Mouse (Mus musculus): ENCODE data around the gene Slc35f3. TPM values are rescaled to one million over a fixed set of nuclear protein-coding genes. Genes with fewer than 3 reads are reported as not detected.

Slc35f3 gene
- 10 to 100 TPM in 1 of 2 experiments, 1 to 10 TPM in 1; 9.2 to 10.7 TPM for total RNA-seq (2021)

DNA sequence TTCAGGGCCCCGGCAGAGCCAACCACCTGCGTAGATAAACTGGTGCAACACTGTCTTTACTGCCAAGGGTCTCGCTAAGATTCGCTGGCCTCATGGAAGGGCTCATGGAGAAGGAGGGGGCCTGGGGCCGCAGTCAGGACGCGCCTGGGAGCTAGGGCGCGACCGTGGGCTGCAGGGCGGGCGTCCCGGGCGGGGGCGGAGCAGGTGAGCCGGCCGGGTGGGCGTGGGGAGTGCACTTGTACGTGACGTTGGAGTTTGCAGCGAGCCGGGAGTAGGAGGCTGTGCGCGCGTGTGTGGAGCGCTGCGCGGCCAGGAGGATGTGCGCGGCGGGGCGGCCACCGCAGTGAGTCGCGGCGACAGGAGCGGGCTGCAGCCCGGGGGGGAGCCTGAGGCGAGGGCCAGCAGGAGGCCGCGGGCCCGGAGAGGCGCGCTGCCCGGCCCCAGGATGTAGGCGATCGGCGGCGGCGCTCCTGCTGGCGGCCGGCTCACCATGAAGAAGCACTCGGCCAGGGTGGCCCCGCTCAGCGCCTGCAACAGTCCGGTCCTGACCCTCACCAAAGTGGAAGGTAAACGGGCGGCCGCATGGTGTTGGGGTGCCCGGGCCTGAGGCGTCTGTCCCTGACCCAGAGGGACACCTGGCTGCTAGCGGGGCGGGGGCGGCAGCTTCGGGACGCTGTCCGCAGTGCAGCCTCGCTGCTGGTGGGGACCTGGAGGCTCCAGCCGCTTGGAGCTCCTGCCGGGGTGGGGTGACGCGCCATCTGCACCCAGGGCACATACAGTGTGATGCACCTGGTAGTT is at the start of gene Slc35f3:
TSS of gene Slc35f3 (plus strand) at position 263 of the 798 bp plus-strand sequence.
- peak; percentile 32 for DNase-seq
- intact Hi-C loops (cut with DNase I), result no loop called here

DNA sequence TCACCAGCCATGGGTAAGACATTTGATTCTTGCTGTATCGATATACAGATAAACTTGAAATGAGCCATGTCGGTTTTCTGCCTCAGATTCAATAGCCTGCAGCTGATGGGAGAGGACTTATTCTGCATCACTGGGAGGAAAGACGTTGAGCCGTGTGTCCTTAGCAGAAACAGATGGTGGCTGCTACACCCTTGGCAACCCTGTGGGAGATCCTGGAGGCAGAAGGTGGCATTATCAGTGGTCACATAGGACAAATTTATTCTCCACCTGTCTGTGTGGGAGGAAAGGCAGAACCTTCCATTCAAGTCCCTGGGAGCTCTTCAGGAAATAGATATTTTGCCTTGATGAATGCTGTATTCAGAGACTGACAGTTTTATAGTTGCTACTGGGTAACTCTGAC is 47.9 kb upstream of the Slc35f3 start:
- intact Hi-C loops (cut with DNase I), result loop anchor here (10.0 kb wide), 1 partner anchor 174 kb away; the partner anchor contains the start of gene Coa6
- DNase-seq, result no peak

DNA sequence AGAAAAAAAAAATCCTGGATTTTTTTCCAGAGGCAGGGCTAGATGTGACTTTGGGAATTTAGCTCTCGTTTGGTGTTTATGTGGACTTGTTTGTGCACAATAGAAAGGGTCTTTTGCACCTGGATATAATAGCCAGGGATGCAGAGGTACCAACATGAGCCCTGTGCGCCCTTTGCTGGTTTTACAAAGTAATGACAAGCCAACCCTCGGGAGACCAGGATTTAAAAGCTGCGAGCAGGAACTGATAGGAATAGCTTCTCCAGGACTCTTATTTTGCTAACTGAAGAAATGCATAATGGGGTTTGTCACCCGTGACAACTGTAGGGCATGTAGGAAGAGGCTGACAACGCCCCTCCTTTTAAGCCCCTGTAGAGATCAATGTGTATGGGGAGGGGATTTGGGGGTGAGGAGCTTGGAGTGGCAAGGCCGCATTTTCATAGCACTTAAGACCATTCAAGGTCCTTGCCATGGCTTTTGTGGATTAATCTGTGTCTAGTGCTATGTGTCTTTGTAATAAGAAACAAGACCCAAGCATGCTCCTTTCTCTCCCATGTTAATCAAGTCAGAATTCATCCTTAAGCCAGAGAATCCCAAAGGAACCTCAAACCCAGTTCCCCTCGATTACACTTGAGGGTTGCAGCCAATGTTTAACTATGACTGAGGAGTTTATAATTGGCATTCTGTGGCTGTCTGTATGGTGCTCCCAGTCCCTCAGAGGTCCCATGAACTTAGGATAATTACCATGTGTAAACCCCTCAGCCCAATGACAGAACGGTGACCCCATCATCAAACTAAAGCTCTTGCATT is 41.6 kb upstream of the Slc35f3 start:
- intact Hi-C loops (cut with DNase I), result loop anchor here (5.0 to 10.0 kb wide), 2 partner anchors 168 to 299 kb away; partner anchors contain the start of gene Coa6
- DNase-seq, result no peak

DNA sequence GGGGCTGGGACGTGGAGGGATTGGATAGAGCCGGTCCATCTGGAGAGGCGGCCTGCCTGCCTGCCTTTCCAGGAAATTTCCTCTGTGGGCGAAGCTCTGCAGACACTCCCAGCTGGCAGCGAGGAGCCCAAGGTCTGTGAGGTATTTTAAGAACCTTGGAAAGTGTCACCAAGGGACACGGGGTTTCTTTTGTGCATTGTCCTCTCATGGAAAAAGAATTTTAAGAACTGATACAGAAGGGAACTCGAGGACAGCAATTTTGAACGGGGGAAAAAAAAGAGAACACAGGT is 41.0 kb upstream of the Slc35f3 start:
- intact Hi-C loops (cut with DNase I), result loop anchor here (5.0 to 10.0 kb wide), 2 partner anchors 167 to 300 kb away; partner anchors contain the start of gene Coa6
- DNase-seq, result no peak

DNA sequence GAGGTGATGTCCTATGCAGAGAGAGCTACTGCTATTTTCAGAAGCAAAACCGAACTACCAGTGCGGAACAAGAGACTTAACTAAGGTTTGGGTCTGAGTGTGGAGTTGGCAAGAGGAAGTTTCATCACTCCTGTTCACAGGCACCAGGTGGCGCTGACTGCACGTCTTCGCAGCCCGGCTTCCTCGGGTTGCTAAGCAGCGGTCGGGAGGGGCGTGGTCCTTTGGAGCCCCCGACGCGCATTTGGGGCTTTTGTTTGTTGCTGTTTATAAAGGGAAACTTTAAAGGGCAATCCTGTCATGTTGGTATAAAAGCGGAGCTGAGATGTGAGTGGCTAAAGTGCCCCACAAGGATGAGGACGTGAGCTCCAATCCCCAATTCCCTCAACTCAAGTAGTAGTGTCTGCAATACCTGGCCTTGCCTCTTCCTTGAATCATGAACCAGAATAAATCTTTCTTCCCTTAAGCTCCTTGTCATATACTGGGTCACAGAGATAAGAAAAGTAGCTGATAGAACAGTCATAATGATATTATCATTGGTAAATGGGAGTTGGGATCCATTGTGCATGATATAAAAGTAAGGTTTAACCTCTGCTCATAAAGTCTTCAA is 40.1 kb upstream of the Slc35f3 start:
- peak; percentile 84 for DNase-seq
- intact Hi-C loops (cut with DNase I), result loop anchor here (5.0 to 10.0 kb wide), 2 partner anchors 167 to 301 kb away; partner anchors contain the start of gene Coa6

DNA sequence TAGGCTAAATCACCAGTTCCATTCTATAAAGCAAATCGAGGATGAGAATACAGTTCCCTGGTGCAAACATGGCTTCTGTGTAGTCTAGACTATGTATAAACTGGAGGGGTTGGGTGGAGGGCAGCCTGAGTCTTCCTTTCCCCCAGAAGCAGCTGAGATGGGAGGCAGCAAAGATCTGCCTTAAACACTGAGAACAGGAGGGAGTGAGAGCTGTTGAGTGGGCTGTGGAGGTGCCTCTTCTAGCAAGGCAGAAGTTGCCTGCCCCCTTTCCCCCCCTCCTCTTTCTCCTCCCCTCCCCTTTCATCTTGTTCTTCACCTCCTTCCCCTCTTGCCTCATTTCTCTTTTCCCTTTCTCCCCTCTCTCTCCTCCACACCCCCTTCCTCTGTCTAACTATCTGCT is 33.2 kb upstream of the Slc35f3 start:
- DNase-seq, result no peak
- intact Hi-C loops (cut with DNase I), result no loop called here

DNA sequence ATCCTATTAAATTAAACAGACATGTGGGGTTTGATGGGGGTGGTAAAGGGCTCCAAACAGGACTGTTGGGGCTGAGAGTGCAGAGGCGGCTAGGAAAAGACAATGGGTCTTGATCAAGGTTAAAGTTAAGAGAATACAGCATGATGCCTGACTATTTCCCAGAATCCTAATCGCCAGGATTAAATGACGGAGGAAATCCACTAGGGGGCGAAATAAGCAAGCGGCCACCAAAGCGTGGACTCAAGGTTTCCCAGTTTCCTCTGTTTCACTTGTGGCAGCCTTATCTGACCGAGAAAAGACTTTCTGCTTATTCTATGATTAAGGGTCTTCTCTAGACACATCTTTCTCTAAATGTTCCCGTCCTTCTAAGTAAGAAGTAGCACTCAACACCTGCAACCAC is 31.2 kb upstream of the Slc35f3 start:
- intact Hi-C loops (cut with DNase I), result no loop called here

DNA sequence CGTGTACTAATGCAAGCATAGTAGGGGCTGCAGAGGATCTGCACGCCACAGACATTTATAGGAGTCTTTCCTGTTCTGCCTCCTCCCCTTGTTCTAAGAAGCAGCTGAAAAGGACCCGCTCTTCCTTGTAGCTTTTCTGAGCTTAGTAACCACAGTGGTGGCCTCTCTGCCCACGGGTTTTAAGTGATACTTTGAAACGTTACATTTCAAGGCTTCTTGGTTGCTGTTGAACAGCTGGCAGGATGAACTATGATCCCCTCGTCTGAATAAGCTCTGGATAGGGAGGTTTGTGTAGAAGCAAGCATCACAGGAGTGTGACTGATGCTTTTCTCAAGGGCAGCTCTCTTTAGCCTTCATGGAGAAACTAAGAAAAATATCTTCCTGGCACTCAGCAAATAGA is 28.6 kb upstream of the Slc35f3 start:
- no peak for DNase-seq
- intact Hi-C loops (cut with DNase I), result no loop called here

More for the DNA sequence above, 31.2 kb upstream of the Slc35f3 start:
- DNase-seq, result peak; percentile 35

DNA sequence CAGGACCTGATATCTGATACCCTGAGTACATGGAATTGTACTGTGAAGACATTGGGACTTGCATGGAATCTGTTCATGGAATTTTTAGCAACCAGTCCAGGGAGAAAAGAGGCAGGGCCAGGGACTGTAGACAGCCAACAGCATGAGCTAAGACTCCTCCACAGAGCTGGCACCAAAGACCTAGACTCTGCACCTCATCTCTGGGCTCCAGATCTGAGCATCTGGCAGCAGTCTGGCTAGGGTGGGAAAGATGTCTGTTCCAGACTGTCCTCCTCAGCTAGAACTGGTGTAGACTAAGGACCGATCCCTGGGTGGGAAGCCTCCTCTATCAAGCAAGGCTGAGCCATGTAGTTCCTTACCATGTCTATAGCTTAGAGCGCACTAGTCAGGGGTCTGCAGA is 25.9 kb upstream of the Slc35f3 start:
- intact Hi-C loops (cut with DNase I), result no loop called here
- no peak for DNase-seq

DNA sequence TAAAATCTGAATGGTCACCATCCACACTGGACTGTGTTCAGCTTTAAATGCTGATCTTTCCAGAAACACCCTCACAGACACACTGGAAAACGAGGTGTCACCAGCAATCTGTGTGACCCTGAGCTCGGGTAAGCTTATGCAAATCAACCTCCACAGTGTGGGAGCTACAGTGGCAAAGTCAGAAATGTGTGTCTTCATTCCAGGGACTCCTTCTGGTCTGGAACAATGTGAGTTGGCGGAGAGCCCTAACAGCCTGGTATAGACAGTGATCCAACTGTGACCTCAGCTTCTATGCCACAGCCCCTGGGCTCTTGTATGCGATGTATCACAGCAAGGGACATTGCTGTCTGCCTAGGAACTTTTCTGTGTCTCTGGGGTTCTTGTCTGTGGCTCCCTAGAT is 25.3 kb upstream of the Slc35f3 start:
- intact Hi-C loops (cut with DNase I), result no loop called here
- peak; percentile 32 for DNase-seq

DNA sequence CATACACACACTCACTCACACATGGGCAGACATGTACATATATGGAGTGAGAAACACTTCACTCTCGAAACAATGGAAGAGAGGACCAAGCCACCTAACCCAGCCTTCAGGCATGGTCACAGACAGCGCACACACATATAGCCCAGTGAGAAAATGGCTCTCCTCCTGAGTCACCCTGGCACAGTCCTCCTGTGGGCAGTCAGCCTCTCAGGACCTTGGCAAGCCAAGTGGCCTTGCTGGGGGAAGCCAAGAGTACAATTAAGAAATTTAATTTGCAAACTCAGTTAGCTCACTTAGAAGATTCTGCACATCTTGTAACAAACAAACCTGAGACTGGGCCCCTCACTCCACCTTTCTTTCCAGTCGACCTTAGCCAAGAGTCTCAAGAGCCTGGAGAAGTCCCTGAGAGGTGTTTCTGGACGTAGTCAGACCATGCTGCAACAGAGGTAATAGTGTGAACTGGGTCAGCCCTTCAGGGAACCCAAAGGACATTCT is 23.4 kb upstream of the Slc35f3 start:
- DNase-seq, result no peak
- intact Hi-C loops (cut with DNase I), result no loop called here

DNA sequence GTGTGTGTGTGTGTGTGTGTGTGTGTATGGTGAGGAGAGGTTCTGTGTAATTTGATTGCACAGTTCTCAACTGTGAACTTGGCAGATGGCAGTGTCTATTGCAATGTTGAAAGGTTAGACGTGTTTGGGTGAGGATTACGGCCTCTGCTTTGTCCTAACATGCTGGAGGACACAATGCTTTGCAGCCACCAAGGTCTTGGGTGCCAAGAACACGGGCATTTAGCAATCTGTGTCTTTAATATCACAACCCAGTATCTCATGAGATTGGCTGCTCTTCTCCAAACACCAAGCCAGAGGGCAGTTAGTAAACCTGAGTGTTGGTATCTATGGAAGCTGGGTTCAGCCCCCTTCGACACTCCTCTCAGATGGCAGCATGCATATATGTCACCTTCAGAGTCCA is 22.5 kb upstream of the Slc35f3 start:
- intact Hi-C loops (cut with DNase I), result no loop called here

DNA sequence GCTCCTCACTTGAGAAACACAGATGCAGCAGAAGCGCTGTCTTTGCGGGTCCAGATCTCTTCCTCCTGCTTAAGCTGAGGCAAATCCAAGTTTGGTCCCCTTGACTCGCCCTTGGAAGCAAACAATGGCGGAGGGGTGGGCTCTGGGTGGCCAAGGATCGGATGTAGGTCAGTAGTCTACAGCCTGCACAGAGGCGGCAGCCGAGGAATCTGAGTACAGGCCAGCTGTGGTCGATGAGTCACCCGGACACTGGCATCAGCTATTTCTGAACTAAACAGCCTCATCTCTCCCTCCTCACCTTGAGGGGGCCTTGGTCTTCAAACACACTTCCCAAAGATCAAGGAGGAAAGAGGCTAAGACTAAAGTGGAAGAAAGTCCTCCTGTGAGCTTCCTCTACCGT is 6.4 kb upstream of the Slc35f3 start:
- DNase-seq, result no peak
- intact Hi-C loops (cut with DNase I), result no loop called here

More for the DNA sequence above, 22.5 kb upstream of the Slc35f3 start:
- DNase-seq, result no peak

DNA sequence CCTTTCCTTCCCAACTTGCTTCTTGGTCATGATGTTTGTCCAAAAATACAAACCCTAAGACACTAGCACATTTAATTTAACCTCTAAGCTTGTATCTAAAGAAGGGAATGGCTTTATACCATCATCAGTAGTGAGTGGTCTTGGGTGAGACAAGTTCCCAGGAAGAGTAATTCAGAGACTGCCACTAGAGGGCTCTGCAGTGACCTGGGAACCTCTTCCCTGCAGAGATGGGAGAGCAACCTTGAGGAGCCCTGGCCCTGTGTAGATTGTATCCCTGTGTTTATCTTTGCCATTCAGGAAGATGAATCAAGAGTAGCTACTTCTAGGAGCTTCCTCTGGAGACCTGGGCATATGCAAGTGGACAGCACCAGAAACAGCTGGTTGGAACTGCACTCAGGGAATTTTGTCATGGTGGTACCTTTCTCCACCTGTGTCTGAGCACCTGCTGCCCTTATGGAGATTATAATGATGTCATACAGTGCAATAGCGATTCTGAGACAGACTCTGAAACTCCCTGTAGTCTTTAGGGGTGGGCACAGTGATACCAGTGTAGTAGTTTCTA is 993 bp upstream of the Slc35f3 start:
- DNase-seq, result peak; percentile 52
- intact Hi-C loops (cut with DNase I), result no loop called here

DNA sequence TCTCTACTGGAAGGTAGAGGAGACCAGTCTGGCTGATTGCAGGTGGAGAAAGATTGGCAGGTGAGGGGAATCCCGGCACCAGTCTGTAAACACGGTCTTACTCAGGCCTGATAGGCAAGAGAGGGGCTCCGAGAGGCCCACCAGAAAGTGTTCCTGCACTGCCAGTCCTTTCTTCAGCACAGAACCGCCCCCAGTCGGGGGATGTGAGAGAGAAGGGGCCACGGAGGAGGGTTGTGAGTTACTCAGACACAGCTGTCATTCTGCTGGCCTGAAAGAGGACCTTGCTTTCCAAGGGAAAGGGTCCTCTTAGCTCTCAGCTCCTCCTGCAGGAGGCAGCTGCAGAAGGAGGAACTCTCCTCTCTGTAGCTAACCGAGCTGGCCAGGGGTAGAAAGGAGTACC is 975 bp downstream of the Slc35f3 start:
- intact Hi-C loops (cut with DNase I), result no loop called here
- DNase-seq, result peak; percentile 7

DNA sequence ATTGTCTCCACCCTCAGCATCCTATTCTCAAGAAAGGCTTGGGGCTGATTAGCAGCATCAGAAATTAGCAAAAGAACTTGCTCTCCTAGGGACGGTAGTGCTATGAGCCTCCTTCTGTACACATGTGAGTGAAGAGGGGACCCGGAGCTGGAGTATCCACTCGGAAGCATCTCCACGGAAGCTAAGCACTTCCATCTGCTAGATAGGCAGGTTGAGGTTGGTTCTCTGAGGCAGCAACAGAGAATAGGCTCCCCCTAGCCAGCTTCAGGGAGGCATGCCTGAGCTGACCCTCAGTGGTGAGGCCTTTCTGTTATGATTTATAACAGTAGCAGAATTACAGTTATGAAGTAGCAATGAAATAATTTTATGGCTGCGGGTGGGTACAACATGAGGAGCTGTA is 2.0 kb downstream of the Slc35f3 start:
- intact Hi-C loops (cut with DNase I), result no loop called here

DNA sequence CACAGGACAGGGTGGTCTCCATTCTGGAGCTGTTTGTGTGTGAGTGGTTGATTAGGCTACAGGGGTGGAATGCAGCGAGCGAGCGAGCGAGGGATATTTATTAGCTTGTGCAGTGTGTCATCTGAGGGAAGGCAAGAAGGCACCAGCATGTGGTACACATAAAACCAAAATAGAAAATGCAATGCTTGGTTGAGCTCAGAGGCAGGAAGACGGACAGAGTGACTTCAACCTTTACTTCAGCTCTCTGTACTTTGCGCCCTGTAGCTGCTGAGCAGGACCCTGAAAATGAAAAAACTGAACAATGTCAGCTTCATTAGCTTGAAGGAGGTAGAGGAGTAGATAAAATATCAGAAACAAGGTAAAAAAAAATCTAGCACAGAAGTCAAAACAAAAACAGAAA is 3.2 kb downstream of the Slc35f3 start:
- intact Hi-C loops (cut with DNase I), result no loop called here

More for the DNA sequence above, 2.0 kb downstream of the Slc35f3 start:
- DNase-seq, result no peak

DNA sequence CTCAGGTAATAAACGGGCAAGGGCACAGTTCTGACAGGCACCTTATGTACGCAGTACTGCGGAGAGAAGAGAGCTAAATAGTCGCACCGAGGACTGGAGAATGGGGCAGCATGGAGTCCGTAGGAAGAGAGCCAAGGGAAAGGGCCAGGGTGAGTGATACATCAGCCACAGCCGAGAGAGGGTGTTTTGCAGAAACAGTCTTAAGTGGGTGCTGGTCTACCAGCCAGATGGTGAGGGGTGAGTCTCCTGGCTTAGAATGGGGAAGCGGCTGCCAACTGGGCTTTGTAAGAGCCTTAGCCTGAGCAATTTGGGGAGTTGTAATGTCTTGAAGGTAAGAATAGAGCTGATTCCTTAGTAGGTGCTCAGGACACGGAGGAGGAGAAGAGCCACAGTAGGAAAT is 8.8 kb downstream of the Slc35f3 start:
- intact Hi-C loops (cut with DNase I), result no loop called here
- peak; percentile 40 for DNase-seq

More for the DNA sequence above, 3.2 kb downstream of the Slc35f3 start:
- no peak for DNase-seq

DNA sequence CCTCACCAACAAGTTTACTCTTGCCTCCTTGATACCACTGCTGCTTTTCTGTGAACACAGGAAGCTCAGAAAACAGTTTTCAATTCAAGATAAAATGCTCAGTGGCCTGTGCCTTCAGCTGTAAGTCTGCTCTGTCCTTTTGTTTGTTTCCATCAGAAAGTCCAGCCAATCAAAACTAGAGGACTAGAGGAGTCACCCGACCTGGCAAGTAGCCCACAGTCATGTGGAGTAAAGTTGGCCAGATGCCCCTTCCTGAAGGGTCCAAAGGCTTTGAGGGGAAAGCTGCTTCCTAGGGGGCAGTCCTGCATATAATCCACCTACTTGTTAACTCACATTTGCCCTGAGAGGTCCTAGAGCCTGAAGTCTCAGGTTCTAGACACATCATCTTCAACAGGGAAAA is 10.7 kb downstream of the Slc35f3 start:
- intact Hi-C loops (cut with DNase I), result no loop called here
- DNase-seq, result peak; percentile 91

DNA sequence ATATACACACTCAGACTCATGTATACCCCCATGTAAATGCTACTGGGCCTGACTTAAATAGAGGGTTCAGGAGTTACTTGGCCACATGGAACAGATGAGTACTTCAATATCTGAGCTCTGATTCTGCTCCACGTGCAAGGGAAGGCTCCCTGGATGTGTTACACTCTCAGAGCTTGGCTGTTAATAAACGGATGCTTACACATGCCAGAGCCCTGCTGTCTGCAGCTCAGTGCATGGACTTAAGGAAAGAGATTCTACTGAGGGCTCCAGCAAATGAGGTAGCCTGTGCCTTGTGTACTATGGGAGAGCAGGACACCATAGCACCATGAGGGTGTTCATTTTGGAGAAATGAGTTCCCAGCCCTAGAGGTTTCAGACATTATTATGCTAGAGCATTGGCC is 26.6 kb downstream of the Slc35f3 start:
- intact Hi-C loops (cut with DNase I), result no loop called here
- no peak for DNase-seq

DNA sequence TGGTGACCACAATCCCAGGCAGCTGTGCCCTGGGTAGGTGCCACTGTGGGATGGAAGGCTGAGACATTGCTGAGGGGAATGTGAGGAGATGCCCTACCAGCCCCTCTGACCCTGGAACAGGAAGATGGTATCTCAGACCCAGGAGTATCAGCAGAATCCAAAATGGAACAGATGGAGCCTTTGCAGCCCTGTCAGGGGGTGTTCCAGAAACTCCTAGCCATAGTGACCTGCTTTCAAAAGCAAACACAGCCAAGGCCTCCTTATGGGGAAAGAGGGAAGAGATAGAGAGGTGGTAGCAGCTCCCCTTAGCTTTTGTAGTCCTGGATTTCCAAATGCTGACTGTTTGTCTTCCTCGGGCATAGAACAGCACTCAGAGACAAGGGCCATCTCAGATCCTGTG is 27.8 kb downstream of the Slc35f3 start:
- DNase-seq, result no peak
- intact Hi-C loops (cut with DNase I), result no loop called here

All from left cerebral cortex, postnatal 4 days (tissue).